Mouse (Mus musculus) macrophage (primary cell): Measurements from ENCODE around the gene Polr1c. TPM values are rescaled to one million over a fixed set of nuclear protein-coding genes. Genes with fewer than 3 reads are reported as not detected.

Experiments
- H3K27ac ChIP-seq: fragments of 350-480 bp; formaldehyde crosslinking; 2 replicates; pipeline ENCODE4 v1.9.0; 2021
- H3K36me3 ChIP-seq: fragments of 350-480 bp; formaldehyde crosslinking; 2 replicates; pipeline ENCODE4 v1.9.0; 2021; ENCODE audit errors: inconsistent target
- H3K4me3 ChIP-seq: fragments of 350-480 bp; formaldehyde crosslinking; 2 replicates; pipeline ENCODE4 v1.9.0; 2021; ENCODE audit errors: inconsistent target
- H3K79me2 ChIP-seq: fragments of 350-480 bp; formaldehyde crosslinking; 2 replicates; pipeline ENCODE4 v1.9.0; 2021; ENCODE audit errors: inconsistent target
- WGBS: methylation state at CpG from one replicate; pipeline ENCODE4 v1.1.7; 2026; ENCODE audit warnings: inconsistent platforms; ENCODE audit not compliant: missing documents; 5-methylcytosine and 5-hydroxymethylcytosine counted together
- polyA plus RNA-seq: library from polyadenylated mRNA; stranded (reverse); fragments of 250-400 nt; gene quantifications from 3 replicates; pipeline ENCODE4 v1.2.4, GENCODE M21; 2018; ENCODE audit warnings: inconsistent platforms

The Polr1c gene
- polyA plus RNA-seq, 1 experiment from 2014 or later = 17.2 TPM

GRCm38 (mm10) chr17:46253452-46254084 is 5.7 kb upstream of the Polr1c start, which contains the start of gene Lrrc73:
Gene Lrrc73 (plus strand): TSS chr17:46253531.
- Histone ChIP-seq H3K4me3 (peak within 1 kb of the TSS; percentile 7; the same call in 1 of the 2 replicates), H3K79me2 (peaks cover 19% of the 10 kb centered on the region), H3K36me3 (peaks cover 31% of the 10 kb centered on the region; the same call in 1 of the 2 replicates), H3K27ac (no peak within 1 kb of the TSS)
- WGBS = 2% methylated on average over 42 of the region's 48 CpGs

DNA sequence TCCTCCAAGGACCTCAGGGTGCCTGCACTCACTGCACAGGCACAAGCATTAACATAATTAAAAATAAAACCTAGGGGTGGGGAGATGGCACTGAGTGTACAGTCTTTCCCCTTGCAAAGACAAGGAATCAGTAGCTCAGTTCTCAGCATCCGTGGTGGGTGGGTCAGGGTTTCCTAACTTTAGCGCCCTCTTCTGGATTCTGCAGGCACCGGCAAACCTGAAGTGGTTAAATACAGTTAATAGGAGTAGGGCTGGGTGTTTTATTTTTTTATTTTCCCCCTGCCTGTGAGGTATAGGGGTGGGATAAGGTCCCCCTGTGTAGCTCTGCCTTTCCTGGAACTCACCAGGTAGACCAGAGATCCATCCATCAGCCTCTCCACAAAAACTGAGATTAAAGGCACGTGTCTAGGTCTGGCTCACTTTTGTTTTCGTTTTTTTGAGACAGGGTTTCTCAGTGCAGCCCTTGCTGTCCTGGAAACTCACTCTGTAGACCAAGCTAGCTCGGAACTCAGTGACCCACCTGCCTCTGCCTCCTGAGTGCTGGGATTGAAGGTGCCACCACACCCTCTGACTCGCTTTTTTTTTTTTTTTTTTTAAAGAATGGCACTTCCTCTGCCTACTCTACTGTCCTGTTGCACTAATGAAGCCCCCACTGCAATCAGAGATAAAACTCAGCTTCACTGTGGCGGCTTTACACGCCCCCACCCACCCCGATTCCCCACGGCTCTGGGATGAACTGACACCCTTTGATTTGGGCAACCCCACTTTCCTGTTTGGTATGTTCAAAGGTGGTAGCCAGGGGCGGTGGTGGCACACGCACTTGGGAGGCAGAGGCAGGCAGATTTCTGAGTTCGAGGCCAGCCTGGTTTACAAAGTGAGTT is 5.0 kb upstream of the Polr1c start:
- no peak overlapping the region for H3K4me3 ChIP-seq
- H3K79me2 ChIP-seq = peaks cover 25% of the 10 kb centered on the region
- H3K36me3 ChIP-seq = peaks cover 26% of the 10 kb centered on the region; the same call in 1 of the 2 replicates
- H3K27ac ChIP-seq = no peak overlapping the region
- WGBS = 59% methylated on average over 14 of the region's 14 CpGs

DNA sequence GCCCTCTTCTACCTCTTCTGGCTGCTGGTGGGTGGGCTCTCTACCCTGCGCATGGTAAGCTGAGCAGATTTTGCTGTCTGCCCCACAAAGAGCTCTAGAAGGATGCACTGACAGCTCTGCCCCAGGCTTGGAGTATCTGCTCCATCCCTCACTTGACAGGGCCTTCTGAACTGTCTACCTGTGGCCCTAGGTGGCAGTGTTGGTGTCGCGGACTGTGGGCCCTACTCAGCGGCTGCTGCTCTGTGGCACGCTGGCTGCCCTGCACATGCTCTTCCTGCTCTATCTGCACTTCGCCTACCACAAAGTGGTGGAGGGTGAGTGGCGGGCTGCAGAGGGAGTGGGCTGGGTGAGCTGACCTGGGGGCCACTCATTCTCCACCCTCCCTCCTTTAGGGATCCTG is 3.3 kb upstream of the Polr1c start:
- Histone ChIP-seq H3K79me2 (peaks cover 39% of the 10 kb centered on the region), H3K27ac (no peak overlapping the region), H3K36me3 (peaks cover 26% of the 10 kb centered on the region; the same call in 1 of the 2 replicates), H3K4me3 (no peak overlapping the region)
- 96% methylated on average over 3 of the region's 7 CpGs for WGBS

DNA sequence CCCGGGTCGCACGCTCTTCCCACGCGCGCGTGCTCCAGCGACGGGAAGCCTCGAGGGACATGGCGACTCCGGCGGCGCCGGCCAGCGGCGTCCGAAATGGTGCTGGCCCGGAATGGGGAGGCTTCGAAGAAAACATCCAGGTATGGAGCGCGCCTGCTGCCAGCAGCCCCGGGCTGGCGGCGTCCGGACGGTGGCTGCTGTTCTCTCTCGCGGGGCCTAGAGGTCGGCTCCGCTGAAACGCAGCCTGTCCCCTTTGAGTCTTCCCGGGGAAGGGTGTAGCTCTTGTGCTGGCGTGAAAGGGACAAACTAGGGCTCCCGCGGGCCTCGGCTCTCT is 302 bp upstream of the Polr1c start:
- Histone ChIP-seq H3K27ac (peak overlapping the region; percentile 46), H3K36me3 (peaks cover 56% of the 10 kb centered on the region)
- 2% methylated on average over 36 of the region's 37 CpGs for WGBS

GRCm38 (mm10) chr17:46244579-46244978 is 3.3 kb downstream of the Polr1c start:
- WGBS = 82% methylated on average over 8 of the region's 10 CpGs
- peaks cover 58% of the 10 kb centered on the region for H3K36me3 ChIP-seq

More for the DNA sequence above, 302 bp upstream of the Polr1c start:
- Histone ChIP-seq H3K4me3 (peak overlapping the region; percentile 96), H3K79me2 (peaks cover 39% of the 10 kb centered on the region)

GRCm38 (mm10) chr17:46243624-46244023 is 4.2 kb downstream of the Polr1c start:
- Histone ChIP-seq H3K27ac (no peak overlapping the region), H3K79me2 (peaks cover 20% of the 10 kb centered on the region), H3K4me3 (no peak overlapping the region), H3K36me3 (peaks cover 66% of the 10 kb centered on the region)
- 95% methylated on average over 2 of the region's 2 CpGs for WGBS

More at GRCm38 (mm10) chr17:46244579-46244978, 3.3 kb downstream of the Polr1c start:
- Histone ChIP-seq H3K4me3 (no peak overlapping the region), H3K79me2 (peaks cover 30% of the 10 kb centered on the region), H3K27ac (no peak overlapping the region)

- WGBS = 98% methylated on average over 4 of the region's 4 CpGs
- no peak overlapping the region for H3K4me3 ChIP-seq
Observed at GRCm38 (mm10) chr17:46242993-46243392, 4.9 kb downstream of the Polr1c start.

GRCm38 (mm10) chr17:46242274-46242673 is 5.6 kb downstream of the Polr1c start:
- peaks cover 71% of the 10 kb centered on the region for H3K36me3 ChIP-seq
- H3K79me2 ChIP-seq = peaks cover 10% of the 10 kb centered on the region
- no peak overlapping the region for H3K4me3 ChIP-seq
- H3K27ac ChIP-seq = no peak overlapping the region
- WGBS = 98% methylated on average over 13 of the region's 13 CpGs

More at GRCm38 (mm10) chr17:46242993-46243392, 4.9 kb downstream of the Polr1c start:
- peaks cover 15% of the 10 kb centered on the region for H3K79me2 ChIP-seq
- no peak overlapping the region for H3K27ac ChIP-seq
- H3K36me3 ChIP-seq = peaks cover 66% of the 10 kb centered on the region

- no peak overlapping the region for H3K4me3 ChIP-seq
- H3K79me2 ChIP-seq = peaks cover 2% of the 10 kb centered on the region
- peaks cover 79% of the 10 kb centered on the region for H3K36me3 ChIP-seq
- WGBS = 90% methylated on average over 11 of the region's 11 CpGs
- no peak overlapping the region for H3K27ac ChIP-seq
Observed at GRCm38 (mm10) chr17:46241471-46241870, 6.4 kb downstream of the Polr1c start.

DNA sequence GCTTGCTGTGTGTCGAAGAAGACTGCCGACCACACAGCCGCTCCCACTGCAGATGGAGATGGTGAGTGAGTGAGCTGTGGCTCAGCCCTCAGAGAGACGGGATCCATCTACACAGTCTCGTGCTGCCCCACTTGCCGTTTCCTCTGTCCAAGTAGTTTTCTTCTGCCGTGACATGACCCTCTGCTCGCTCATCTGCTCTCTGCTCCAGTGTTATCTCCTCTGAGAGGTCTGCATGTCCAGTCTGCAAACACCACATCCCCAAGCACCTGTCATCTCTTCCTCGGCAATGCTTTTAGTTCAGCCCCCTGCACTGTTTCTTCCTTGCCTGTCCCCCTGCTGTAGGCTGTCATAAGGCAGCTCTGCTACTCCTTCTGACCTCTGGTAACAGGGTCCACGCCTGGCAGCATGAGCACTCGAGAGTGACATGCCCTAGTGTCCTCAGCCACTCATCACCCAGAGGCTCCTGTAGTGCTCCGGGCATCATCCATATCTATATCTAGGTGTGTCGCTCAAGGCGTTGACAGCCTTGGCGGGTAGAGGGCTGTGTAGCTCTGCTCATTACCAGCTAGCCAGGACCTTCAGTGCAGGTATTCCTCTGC is 8.2 kb downstream of the Polr1c start:
- Histone ChIP-seq H3K36me3 (peaks cover 71% of the 10 kb centered on the region), H3K79me2 (no peaks in the 10 kb centered on the region), H3K4me3 (no peak overlapping the region), H3K27ac (no peak overlapping the region)
- 96% methylated on average over 15 of the region's 15 CpGs for WGBS

DNA sequence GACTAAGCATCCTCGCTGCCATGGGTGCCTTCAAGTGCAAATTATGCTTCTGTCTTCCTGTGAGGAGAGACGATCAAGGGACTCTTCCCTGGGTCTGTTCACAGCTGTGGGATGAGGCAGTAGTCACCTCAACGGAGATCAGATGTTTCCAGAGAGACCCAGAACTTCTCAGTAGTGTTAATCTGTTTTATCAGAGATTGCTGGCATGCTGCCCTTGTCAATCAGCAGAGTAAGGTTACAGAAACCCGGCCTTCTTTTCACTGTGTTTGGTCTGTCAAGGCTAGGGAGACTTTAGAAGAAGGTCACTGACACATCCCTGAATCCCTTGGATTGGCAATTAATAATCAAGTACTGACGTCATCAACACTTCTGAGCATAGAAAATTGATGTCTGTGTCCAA is 10.4 kb downstream of the Polr1c start:
- peaks cover 60% of the 10 kb centered on the region for H3K36me3 ChIP-seq
- no peak overlapping the region for H3K4me3 ChIP-seq
- no peaks in the 10 kb centered on the region for H3K79me2 ChIP-seq
- WGBS = 84% methylated on average over 4 of the region's 5 CpGs
- no peak overlapping the region for H3K27ac ChIP-seq

- no peak overlapping the region for H3K27ac ChIP-seq
- no peak overlapping the region for H3K4me3 ChIP-seq
- WGBS = 96% methylated on average over 6 of the region's 6 CpGs
- H3K36me3 ChIP-seq = peaks cover 56% of the 10 kb centered on the region
- no peaks in the 10 kb centered on the region for H3K79me2 ChIP-seq
Observed at GRCm38 (mm10) chr17:46237079-46237478, 10.8 kb downstream of the Polr1c start.

GRCm38 (mm10) chr17:46236067-46236466 is 11.8 kb downstream of the Polr1c start:
- Histone ChIP-seq H3K36me3 (peaks cover 54% of the 10 kb centered on the region), H3K4me3 (no peak overlapping the region), H3K27ac (no peak overlapping the region), H3K79me2 (no peaks in the 10 kb centered on the region)
- 100% methylated on average over 1 of the region's 1 CpGs for WGBS

- Histone ChIP-seq H3K36me3 (peaks cover 85% of the 10 kb centered on the region), H3K79me2 (no peaks in the 10 kb centered on the region), H3K4me3 (no peak overlapping the region), H3K27ac (no peak overlapping the region)
- WGBS = 95% methylated on average over 7 of the region's 7 CpGs
Observed at GRCm38 (mm10) chr17:46227576-46227975, 20.3 kb downstream of the Polr1c start.

DNA sequence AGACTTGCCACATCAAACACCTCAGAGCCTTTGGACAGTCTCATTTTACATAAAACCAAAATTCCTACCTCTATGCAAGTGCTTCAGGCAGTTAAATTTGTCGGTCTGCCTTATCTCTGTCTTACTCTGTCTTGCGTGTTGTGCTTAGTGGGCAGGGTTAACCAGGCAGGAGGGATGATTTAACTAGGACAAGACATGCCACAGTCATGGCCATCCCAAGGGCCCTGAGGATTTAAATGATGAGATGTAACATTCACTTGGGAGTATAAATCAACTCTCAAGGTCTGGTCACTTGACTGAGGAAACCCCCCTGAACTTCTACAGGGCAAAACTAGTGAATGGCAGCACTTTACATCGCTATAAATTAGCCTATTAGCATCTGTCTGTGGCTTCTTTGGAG is 26.3 kb downstream of the Polr1c start:
- 94% methylated on average over 3 of the region's 3 CpGs for WGBS
- peaks cover 84% of the 10 kb centered on the region for H3K36me3 ChIP-seq
- no peaks in the 10 kb centered on the region for H3K79me2 ChIP-seq
- H3K27ac ChIP-seq = no peak overlapping the region
- no peak overlapping the region for H3K4me3 ChIP-seq
